Mouse (Mus musculus) lung, postnatal 0 days (tissue): Measurements from ENCODE around the gene Ptpn3.

Experiments
- CTCF ChIP-seq: IDR thresholded peaks from 2 replicates; pipeline ENCODE4 v1.5.1; 2016; ENCODE audit warnings: antibody characterized with exemption, mild to moderate bottlenecking
- EP300 ChIP-seq: IDR thresholded peaks from 2 replicates; pipeline ENCODE4 v1.6.1; 2016; ENCODE audit warnings: antibody characterized with exemption, mild to moderate bottlenecking, control low read depth

- TF ChIP-seq CTCF (no peak), EP300 (no peak)
Measured at GRCm38 (mm10) chr4:57294971-57295656, 6.5 kb downstream of the Ptpn3 start.
